Mouse (Mus musculus): Measurements from ENCODE around the gene Clcn6. TPM values are rescaled to one million over a fixed set of nuclear protein-coding genes. Genes with fewer than 3 reads are reported as not detected.
A peak's percentile ranks its signal among the peaks of the same experiment; 100 is the strongest.

Gene Clcn6
- total RNA-seq, 1 experiment = 32.5 TPM

GRCm38 (mm10) chr4:148035440-148035839 lies 3.2 kb downstream of the Clcn6 start:
- Histone ChIP-seq H3K36me3 (ENCODE audit: control insufficient read depth, insufficient read depth, low read length, poor library complexity, severe bottlenecking) (peaks cover 8% of the 10 kb centered on the region; the same call in 1 of the 2 replicates), H3K4me1 (ENCODE audit: control insufficient read depth in 2 of 2, insufficient read depth in 2 of 2, low read length in 2 of 2, poor library complexity in 1 of 2) (peaks cover 12 to 17% of the 10 kb centered on the region in 2 experiments; a peak in 3 of 4 replicates), H3K9me3 (ENCODE audit: control insufficient read depth, insufficient read depth, low read depth, low read length) (no peaks in the 10 kb centered on the region), H3K9ac (ENCODE audit: insufficient read depth, low read depth, low read length, poor library complexity, severe bottlenecking) (no peak overlapping the region), H3K27ac (ENCODE audit: insufficient read depth, low read depth, low read length, poor library complexity, severe bottlenecking) (peak overlapping the region; percentile 30; the same call in 1 of the 2 replicates), H3K4me3 (ENCODE audit: insufficient read depth in 1 of 2, low read depth in 1 of 2, low read length in 2 of 2, poor library complexity in 1 of 2, severe bottlenecking in 1 of 2) (no peak overlapping the region)
- no peak for DNase-seq (ENCODE audit: low read depth, low spot score)
- in situ Hi-C loops (cut with MboI; ENCODE audit: low sequenced_read_pairs in 2 of 2, unreplicated experiment in 2 of 2) = no loop called here
- TF ChIP-seq HCFC1 (IDR thresholded peaks at IDR 0.05; ENCODE audit: borderline replicate concordance, insufficient read depth, low read length) (no peak), CHD2 (IDR thresholded peaks at IDR 0.05; ENCODE audit: low read depth, low read length) (no peak), MAFK (IDR thresholded peaks at IDR 0.05; ENCODE audit: insufficient read depth, low read depth, low read length) (no peak), ZNF384 (IDR thresholded peaks at IDR 0.05; ENCODE audit: low read depth, low read length) (no peak), ZC3H11A (IDR thresholded peaks at IDR 0.05; ENCODE audit: borderline replicate concordance, low read depth, low read length) (no peak)

DNA sequence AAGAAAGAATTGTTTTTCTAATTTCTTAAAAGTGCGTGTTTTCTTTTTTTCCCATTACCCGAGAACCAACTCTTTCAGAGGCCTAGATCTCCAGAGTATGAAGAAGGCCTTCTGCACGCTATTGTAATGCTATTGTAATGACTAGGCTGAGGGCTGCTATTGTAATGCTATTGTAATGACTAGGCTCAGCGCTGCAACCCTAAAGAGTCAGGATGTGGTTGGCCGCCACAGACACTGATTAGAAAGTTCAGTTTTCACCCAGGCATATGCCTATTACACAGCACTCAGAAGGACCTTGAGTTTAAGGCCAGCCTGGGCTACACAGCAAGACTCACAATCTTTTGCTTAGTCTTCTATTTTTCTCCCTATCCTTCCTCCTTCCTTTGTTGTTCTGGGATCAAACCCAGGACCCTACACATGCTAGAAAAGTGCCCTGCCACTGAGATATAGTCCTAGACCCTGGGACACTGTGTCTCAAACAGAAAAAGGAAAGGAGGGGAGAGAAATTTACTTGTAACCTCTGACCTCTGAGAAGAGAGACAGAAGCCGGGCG lies 4.7 kb downstream of the Clcn6 start:
- H3K4me3 ChIP-seq (ENCODE audit: insufficient read depth in 1 of 2, low read depth in 1 of 2, low read length in 2 of 2, poor library complexity in 1 of 2, severe bottlenecking in 1 of 2) = no peak overlapping the region
- no peaks in the 10 kb centered on the region for H3K9me3 ChIP-seq (ENCODE audit: control insufficient read depth, insufficient read depth, low read depth, low read length)
- H3K36me3 ChIP-seq (ENCODE audit: control insufficient read depth, insufficient read depth, low read length, poor library complexity, severe bottlenecking) = peaks cover 13% of the 10 kb centered on the region
- H3K4me1 ChIP-seq (ENCODE audit: control insufficient read depth in 2 of 2, insufficient read depth in 2 of 2, low read length in 2 of 2, poor library complexity in 1 of 2) = peaks cover 9 to 10% of the 10 kb centered on the region in 2 experiments; a peak in 3 of 4 replicates
- no peak overlapping the region for H3K9ac ChIP-seq (ENCODE audit: insufficient read depth, low read depth, low read length, poor library complexity, severe bottlenecking)
- in situ Hi-C loops (cut with MboI; ENCODE audit: low sequenced_read_pairs in 2 of 2, unreplicated experiment in 2 of 2) = no loop called here
- no peak for DNase-seq (ENCODE audit: low read depth, low spot score)
- TF ChIP-seq CHD2 (IDR thresholded peaks at IDR 0.05; ENCODE audit: low read depth, low read length) = no peak
- TF ChIP-seq HCFC1 (IDR thresholded peaks at IDR 0.05; ENCODE audit: borderline replicate concordance, insufficient read depth, low read length) = no peak
- no peak for TF ChIP-seq ZC3H11A (IDR thresholded peaks at IDR 0.05; ENCODE audit: borderline replicate concordance, low read depth, low read length)
- no peak for TF ChIP-seq ZNF384 (IDR thresholded peaks at IDR 0.05; ENCODE audit: low read depth, low read length)
- TF ChIP-seq MAFK (IDR thresholded peaks at IDR 0.05; ENCODE audit: insufficient read depth, low read depth, low read length) = no peak
- peak overlapping the region; percentile 96; the same call in 1 of the 2 replicates for H3K27ac ChIP-seq (ENCODE audit: insufficient read depth, low read depth, low read length, poor library complexity, severe bottlenecking)

DNA sequence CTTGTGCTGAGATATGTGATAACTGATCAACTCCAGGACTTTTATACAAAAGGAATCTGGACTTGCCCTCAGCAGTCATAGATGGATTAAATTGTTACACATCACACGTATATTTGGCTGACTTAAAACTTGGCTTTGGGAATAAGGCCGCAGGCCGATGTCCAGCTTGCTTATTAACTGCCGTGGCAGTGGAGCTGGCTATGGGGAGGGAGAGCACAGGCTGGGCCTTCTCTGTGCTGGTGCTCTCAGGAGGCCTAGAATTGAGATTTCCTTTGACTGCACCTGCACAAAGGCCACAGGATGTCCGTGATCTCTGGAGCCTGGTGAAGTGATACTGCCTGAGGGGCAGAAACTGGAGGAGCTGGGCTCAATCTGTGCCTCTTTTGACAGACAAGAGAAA lies 8.1 kb downstream of the Clcn6 start:
- H3K27ac ChIP-seq (ENCODE audit: insufficient read depth, low read depth, low read length, poor library complexity, severe bottlenecking) = no peak overlapping the region
- in situ Hi-C loops (cut with MboI; ENCODE audit: low sequenced_read_pairs in 2 of 2, unreplicated experiment in 2 of 2) = no loop called here
- H3K9me3 ChIP-seq (ENCODE audit: control insufficient read depth, insufficient read depth, low read depth, low read length) = no peaks in the 10 kb centered on the region
- H3K4me1 ChIP-seq (ENCODE audit: control insufficient read depth in 2 of 2, insufficient read depth in 2 of 2, low read length in 2 of 2, poor library complexity in 1 of 2) = peaks cover 5 to 7% of the 10 kb centered on the region in 2 experiments; a peak in 3 of 4 replicates
- H3K9ac ChIP-seq (ENCODE audit: insufficient read depth, low read depth, low read length, poor library complexity, severe bottlenecking) = no peak overlapping the region
- no peak overlapping the region for H3K4me3 ChIP-seq (ENCODE audit: insufficient read depth in 1 of 2, low read depth in 1 of 2, low read length in 2 of 2, poor library complexity in 1 of 2, severe bottlenecking in 1 of 2)
- TF ChIP-seq ZC3H11A (IDR thresholded peaks at IDR 0.05; ENCODE audit: borderline replicate concordance, low read depth, low read length) (no peak), HCFC1 (IDR thresholded peaks at IDR 0.05; ENCODE audit: borderline replicate concordance, insufficient read depth, low read length) (no peak), CHD2 (IDR thresholded peaks at IDR 0.05; ENCODE audit: low read depth, low read length) (no peak), MAFK (IDR thresholded peaks at IDR 0.05; ENCODE audit: insufficient read depth, low read depth, low read length) (no peak), ZNF384 (IDR thresholded peaks at IDR 0.05; ENCODE audit: low read depth, low read length) (no peak)
- no peak for DNase-seq (ENCODE audit: low read depth, low spot score)
- H3K36me3 ChIP-seq (ENCODE audit: control insufficient read depth, insufficient read depth, low read length, poor library complexity, severe bottlenecking) = peaks cover 32% of the 10 kb centered on the region

- Histone ChIP-seq H3K9me3 (ENCODE audit: control insufficient read depth, insufficient read depth, low read depth, low read length) (no peaks in the 10 kb centered on the region), H3K9ac (ENCODE audit: insufficient read depth, low read depth, low read length, poor library complexity, severe bottlenecking) (no peak overlapping the region), H3K27ac (ENCODE audit: insufficient read depth, low read depth, low read length, poor library complexity, severe bottlenecking) (no peak overlapping the region), H3K4me3 (ENCODE audit: insufficient read depth in 1 of 2, low read depth in 1 of 2, low read length in 2 of 2, poor library complexity in 1 of 2, severe bottlenecking in 1 of 2) (no peak overlapping the region), H3K36me3 (ENCODE audit: control insufficient read depth, insufficient read depth, low read length, poor library complexity, severe bottlenecking) (peaks cover 43% of the 10 kb centered on the region), H3K4me1 (ENCODE audit: control insufficient read depth in 2 of 2, insufficient read depth in 2 of 2, low read length in 2 of 2, poor library complexity in 1 of 2) (peaks cover 0 to 5% of the 10 kb centered on the region in 2 experiments; a peak in 1 of 4 replicates)
- DNase-seq (ENCODE audit: low read depth, low spot score) = no peak
- in situ Hi-C loops (cut with MboI; ENCODE audit: low sequenced_read_pairs in 2 of 2, unreplicated experiment in 2 of 2) = no loop called here
- TF ChIP-seq ZC3H11A (IDR thresholded peaks at IDR 0.05; ENCODE audit: borderline replicate concordance, low read depth, low read length) (no peak), HCFC1 (IDR thresholded peaks at IDR 0.05; ENCODE audit: borderline replicate concordance, insufficient read depth, low read length) (no peak), CHD2 (IDR thresholded peaks at IDR 0.05; ENCODE audit: low read depth, low read length) (no peak)
Observed at GRCm38 (mm10) chr4:148029297-148029696, 9.3 kb downstream of the Clcn6 start.
